Mouse (Mus musculus): ENCODE measurements at regions not wholly inside any gene's neighbourhood (a gene's known extent, or its start where the extent isn't known, plus 50 kb on each side); places are given as distances from the start of the nearest gene placed in this dataset.

GRCm38 (mm10) chr1:39069676-39070075, 84.3 kb downstream of the Pdcl3 start:
- Histone ChIP-seq H3K27ac (ENCODE audit: insufficient read depth, low read depth, low read length) (no peak overlapping the region), H3K4me3 (ENCODE audit: insufficient read depth, low read depth, low read length) (no peak overlapping the region), H3K36me3 (ENCODE audit: control insufficient read depth, insufficient read depth, low read length) (no peaks in the 10 kb centered on the region), H3K27me3 (replicated peaks; ENCODE audit: control insufficient read depth, insufficient read depth, low read length) (no peaks in the 10 kb centered on the region), H3K4me1 (ENCODE audit: control insufficient read depth, insufficient read depth, low read length) (peaks cover 9% of the 10 kb centered on the region; the same call in 1 of the 2 replicates)
- TF ChIP-seq POLR2A (IDR thresholded peaks at IDR 0.05; ENCODE audit: low read depth, low read length), result no peak
- no peak for TF ChIP-seq CTCF (conservative IDR thresholded peaks at IDR 0.05; ENCODE audit: insufficient read depth, insufficient read length, low read depth, low read length)
- 50% methylated on average over 7 of the region's 7 CpGs for WGBS
- no peak for DNase-seq

- no peak for DNase-seq
- H3K4me3 ChIP-seq (ENCODE audit: insufficient read depth, low read depth, low read length), result no peak overlapping the region
- H3K4me1 ChIP-seq (ENCODE audit: control insufficient read depth, insufficient read depth, low read length), result no peaks in the 10 kb centered on the region
- H3K27me3 ChIP-seq (replicated peaks; ENCODE audit: control insufficient read depth, insufficient read depth, low read length), result no peaks in the 10 kb centered on the region
- no peaks in the 10 kb centered on the region for H3K36me3 ChIP-seq (ENCODE audit: control insufficient read depth, insufficient read depth, low read length)
- 87% methylated on average over 5 of the region's 5 CpGs for WGBS
- no peak for TF ChIP-seq POLR2A (IDR thresholded peaks at IDR 0.05; ENCODE audit: low read depth, low read length)
- no peak for TF ChIP-seq CTCF (conservative IDR thresholded peaks at IDR 0.05; ENCODE audit: insufficient read depth, insufficient read length, low read depth, low read length)
- no peak overlapping the region for H3K27ac ChIP-seq (ENCODE audit: insufficient read depth, low read depth, low read length)
Observed at GRCm38 (mm10) chr1:39075966-39076365, 90.6 kb downstream of the Pdcl3 start.

GRCm38 (mm10) chr1:39078584-39079315, 93.3 kb downstream of the Pdcl3 start:
- H3K27me3 ChIP-seq (replicated peaks; ENCODE audit: control insufficient read depth, insufficient read depth, low read length), result no peaks in the 10 kb centered on the region
- WGBS, result 80% methylated on average over 4 of the region's 4 CpGs
- H3K4me1 ChIP-seq (ENCODE audit: control insufficient read depth, insufficient read depth, low read length), result no peaks in the 10 kb centered on the region
- TF ChIP-seq POLR2A (IDR thresholded peaks at IDR 0.05; ENCODE audit: low read depth, low read length) (no peak), CTCF (conservative IDR thresholded peaks at IDR 0.05; ENCODE audit: insufficient read depth, insufficient read length, low read depth, low read length) (no peak)
- no peaks in the 10 kb centered on the region for H3K36me3 ChIP-seq (ENCODE audit: control insufficient read depth, insufficient read depth, low read length)
- no peak overlapping the region for H3K27ac ChIP-seq (ENCODE audit: insufficient read depth, low read depth, low read length)
- no peak for DNase-seq
- no peak overlapping the region for H3K4me3 ChIP-seq (ENCODE audit: insufficient read depth, low read depth, low read length)

- TF ChIP-seq CTCF (conservative IDR thresholded peaks at IDR 0.05; ENCODE audit: insufficient read depth, insufficient read length, low read depth, low read length) (no peak), POLR2A (IDR thresholded peaks at IDR 0.05; ENCODE audit: low read depth, low read length) (no peak)
- H3K27ac ChIP-seq (ENCODE audit: insufficient read depth, low read depth, low read length), result no peak overlapping the region
- peak; percentile 29 for DNase-seq
- WGBS, result 75% methylated on average over 7 of the region's 7 CpGs
- no peaks in the 10 kb centered on the region for H3K36me3 ChIP-seq (ENCODE audit: control insufficient read depth, insufficient read depth, low read length)
- no peak overlapping the region for H3K4me3 ChIP-seq (ENCODE audit: insufficient read depth, low read depth, low read length)
- H3K4me1 ChIP-seq (ENCODE audit: control insufficient read depth, insufficient read depth, low read length), result no peaks in the 10 kb centered on the region
- H3K27me3 ChIP-seq (replicated peaks; ENCODE audit: control insufficient read depth, insufficient read depth, low read length), result no peaks in the 10 kb centered on the region
Observed at GRCm38 (mm10) chr1:39083911-39084826, 98.8 kb downstream of the Pdcl3 start.

- H3K27ac ChIP-seq (ENCODE audit: insufficient read depth, low read depth, low read length), result no peak overlapping the region
- no peak overlapping the region for H3K4me3 ChIP-seq (ENCODE audit: insufficient read depth, low read depth, low read length)
- H3K4me1 ChIP-seq (ENCODE audit: control insufficient read depth, insufficient read depth, low read length), result no peaks in the 10 kb centered on the region; the same call in 1 of the 2 replicates
- no peaks in the 10 kb centered on the region for H3K36me3 ChIP-seq (ENCODE audit: control insufficient read depth, insufficient read depth, low read length)
- no peaks in the 10 kb centered on the region for H3K27me3 ChIP-seq (replicated peaks; ENCODE audit: control insufficient read depth, insufficient read depth, low read length)
- 66% methylated on average over 11 of the region's 11 CpGs for WGBS
- peak; percentile 43 for DNase-seq
- TF ChIP-seq POLR2A (IDR thresholded peaks at IDR 0.05; ENCODE audit: low read depth, low read length) (no peak), CTCF (conservative IDR thresholded peaks at IDR 0.05; ENCODE audit: insufficient read depth, insufficient read length, low read depth, low read length) (no peak)
Observed at GRCm38 (mm10) chr1:39086273-39086672, 100.9 kb downstream of the Pdcl3 start.

- Histone ChIP-seq H3K4me1 (ENCODE audit: control insufficient read depth, insufficient read depth, low read length) (peaks cover 5% of the 10 kb centered on the region; the same call in 1 of the 2 replicates), H3K4me3 (ENCODE audit: insufficient read depth, low read depth, low read length) (no peak overlapping the region), H3K36me3 (ENCODE audit: control insufficient read depth, insufficient read depth, low read length) (no peaks in the 10 kb centered on the region), H3K27me3 (replicated peaks; ENCODE audit: control insufficient read depth, insufficient read depth, low read length) (no peaks in the 10 kb centered on the region), H3K27ac (ENCODE audit: insufficient read depth, low read depth, low read length) (no peak overlapping the region)
- TF ChIP-seq POLR2A (IDR thresholded peaks at IDR 0.05; ENCODE audit: low read depth, low read length) (no peak), CTCF (conservative IDR thresholded peaks at IDR 0.05; ENCODE audit: insufficient read depth, insufficient read length, low read depth, low read length) (no peak)
- no peak for DNase-seq
- WGBS, result 60% methylated on average over 9 of the region's 9 CpGs
Observed at GRCm38 (mm10) chr1:39089875-39090274, 103.7 kb upstream of the Npas2 start.

- WGBS, result 94% methylated on average over 8 of the region's 8 CpGs
- H3K27me3 ChIP-seq (replicated peaks; ENCODE audit: control insufficient read depth, insufficient read depth, low read length), result no peaks in the 10 kb centered on the region
- H3K36me3 ChIP-seq (ENCODE audit: control insufficient read depth, insufficient read depth, low read length), result no peaks in the 10 kb centered on the region
- peaks cover 5% of the 10 kb centered on the region; the same call in 1 of the 2 replicates for H3K4me1 ChIP-seq (ENCODE audit: control insufficient read depth, insufficient read depth, low read length)
- no peak overlapping the region for H3K27ac ChIP-seq (ENCODE audit: insufficient read depth, low read depth, low read length)
- no peak for TF ChIP-seq POLR2A (IDR thresholded peaks at IDR 0.05; ENCODE audit: low read depth, low read length)
- no peak for TF ChIP-seq CTCF (conservative IDR thresholded peaks at IDR 0.05; ENCODE audit: insufficient read depth, insufficient read length, low read depth, low read length)
- H3K4me3 ChIP-seq (ENCODE audit: insufficient read depth, low read depth, low read length), result no peak overlapping the region
- DNase-seq, result no peak
Observed at GRCm38 (mm10) chr1:39091121-39091520, 102.4 kb upstream of the Npas2 start.
